Mouse (Mus musculus) thymus, adult 2 months (tissue): Measurements from ENCODE around the gene Gstcd. TPM values are rescaled to one million over a fixed set of nuclear protein-coding genes. Genes with fewer than 3 reads are reported as not detected.

ENCODE experiments used
- DNase-seq: peaks from one replicate; pipeline ENCODE4 v3.0.0; 2021
- H3K27ac ChIP-seq: fragments of 200-500 bp; 2 replicates; pipeline ENCODE4 v1.5.1; 2012; ENCODE audit warnings: low read length, control low read depth; ENCODE audit not compliant: control insufficient read depth, insufficient read depth
- H3K27me3 ChIP-seq: fragments of 200-500 bp; 2 replicates; pipeline ENCODE4 v1.6.1; 2012; ENCODE audit warnings: mild to moderate bottlenecking, low read length, moderate library complexity, mixed read lengths; ENCODE audit not compliant: control insufficient read depth, insufficient read depth
- H3K36me3 ChIP-seq: fragments of 200-500 bp; 2 replicates; pipeline ENCODE4 v1.6.1; 2012; ENCODE audit warnings: mild to moderate bottlenecking, low read length, moderate library complexity; ENCODE audit not compliant: control insufficient read depth, insufficient read depth
- H3K4me1 ChIP-seq: fragments of 200-500 bp; replicated peaks from 2 replicates; pipeline ENCODE4 v1.6.1; 2012; ENCODE audit warnings: low read length; ENCODE audit not compliant: control insufficient read depth, insufficient read depth
- H3K4me3 ChIP-seq: fragments of 200-500 bp; 2 replicates; pipeline ENCODE4 v1.5.1; 2012; ENCODE audit warnings: mild to moderate bottlenecking, low read length, control low read depth, moderate library complexity; ENCODE audit not compliant: control insufficient read depth, insufficient read depth
- CTCF ChIP-seq: fragments of 200-500 bp; IDR thresholded peaks from 2 replicates; pipeline ENCODE4 v1.5.1; 2012; ENCODE audit warnings: mild to moderate bottlenecking, control low read depth, low read length, moderate library complexity, borderline replicate concordance; ENCODE audit not compliant: control insufficient read depth, poor library complexity, insufficient read depth; ENCODE audit errors: extremely low read depth
- POLR2A ChIP-seq: fragments of 200-500 bp; IDR thresholded peaks from 2 replicates; pipeline ENCODE4 v1.6.1; 2012; ENCODE audit warnings: mild to moderate bottlenecking, low read length, control low read depth, moderate library complexity; ENCODE audit not compliant: control insufficient read depth, poor library complexity, insufficient read depth; ENCODE audit errors: extremely low read depth
- WGBS: fragments of 180-500 bp; shearing (Covaris S2); methylation state at CpG from one replicate; pipeline ENCODE4 v1.1.7; 2018; 5-methylcytosine and 5-hydroxymethylcytosine counted together
- polyA plus RNA-seq: library from polyadenylated mRNA; depleted of rRNA; stranded (reverse); fragments of >200 nt; gene quantifications from 2 replicates; pipeline ENCODE4 v1.2.3, GENCODE M21; 2012

The Gstcd gene
- polyA plus RNA-seq, 1 experiment: 6.5 TPM

- H3K27ac ChIP-seq: no peak overlapping the region
- 83% methylated on average over 9 of the region's 9 CpGs for WGBS
Measured at GRCm38 (mm10) chr3:132964715-132965507, 126.9 kb downstream of the Gstcd start.

GRCm38 (mm10) chr3:132962631-132963361, 129.0 kb downstream of the Gstcd start:
- no peak for DNase-seq
- no peaks in the 10 kb centered on the region for H3K4me1 ChIP-seq
- H3K27me3 ChIP-seq: no peaks in the 10 kb centered on the region
- no peak overlapping the region for H3K4me3 ChIP-seq
- no peak overlapping the region for H3K27ac ChIP-seq
- TF ChIP-seq POLR2A (no peak), CTCF (no peak)
- 89% methylated on average over 7 of the region's 7 CpGs for WGBS
- no peaks in the 10 kb centered on the region for H3K36me3 ChIP-seq

More at GRCm38 (mm10) chr3:132964715-132965507, 126.9 kb downstream of the Gstcd start:
- Histone ChIP-seq H3K4me3 (no peak overlapping the region), H3K36me3 (no peaks in the 10 kb centered on the region), H3K4me1 (no peaks in the 10 kb centered on the region), H3K27me3 (no peaks in the 10 kb centered on the region)
- TF ChIP-seq POLR2A (no peak), CTCF (no peak)
- no peak for DNase-seq

GRCm38 (mm10) chr3:132950529-132950880, 141.3 kb downstream of the Gstcd start:
- 11% methylated on average over 7 of the region's 7 CpGs for WGBS
- Histone ChIP-seq H3K27ac (no peak overlapping the region), H3K27me3 (no peaks in the 10 kb centered on the region; the same call in 1 of the 2 replicates), H3K4me1 (peaks cover 9% of the 10 kb centered on the region), H3K36me3 (no peaks in the 10 kb centered on the region), H3K4me3 (peak overlapping the region; percentile 8; the same call in 1 of the 2 replicates)
- TF ChIP-seq CTCF (no peak), POLR2A (no peak)
- DNase-seq: no peak

- Histone ChIP-seq H3K36me3 (no peaks in the 10 kb centered on the region), H3K27me3 (no peaks in the 10 kb centered on the region; the same call in 1 of the 2 replicates), H3K4me1 (peaks cover 9% of the 10 kb centered on the region), H3K27ac (no peak within 1 kb of the TSS), H3K4me3 (peak within 1 kb of the TSS; percentile 47)
- WGBS: 1% methylated on average over 76 of the region's 82 CpGs
- TF ChIP-seq CTCF: no peak
- TF ChIP-seq POLR2A: no peak
- peak; percentile 33 for DNase-seq
Measured at GRCm38 (mm10) chr3:132949791-132950528, 141.9 kb downstream of the Gstcd start, which contains the start of gene Npnt. TSS of gene Npnt (minus strand) at chr3:132950291.

GRCm38 (mm10) chr3:132949380-132949790, 142.4 kb downstream of the Gstcd start:
- no peak overlapping the region for H3K27ac ChIP-seq
- H3K27me3 ChIP-seq: no peaks in the 10 kb centered on the region; the same call in 1 of the 2 replicates
- DNase-seq: peak; percentile 13
- no peaks in the 10 kb centered on the region for H3K36me3 ChIP-seq
- 3% methylated on average over 26 of the region's 26 CpGs for WGBS
- peak overlapping the region; percentile 47 for H3K4me3 ChIP-seq
- TF ChIP-seq CTCF: no peak
- peaks cover 9% of the 10 kb centered on the region for H3K4me1 ChIP-seq

GRCm38 (mm10) chr3:132948298-132948795, 143.5 kb downstream of the Gstcd start:
- Histone ChIP-seq H3K4me1 (peaks cover 9% of the 10 kb centered on the region), H3K27ac (no peak overlapping the region), H3K36me3 (no peaks in the 10 kb centered on the region), H3K27me3 (no peaks in the 10 kb centered on the region; the same call in 1 of the 2 replicates), H3K4me3 (no peak overlapping the region)
- TF ChIP-seq POLR2A: no peak
- no peak for TF ChIP-seq CTCF
- WGBS: 37% methylated on average over 7 of the region's 7 CpGs
- no peak for DNase-seq
